Mouse (Mus musculus) cerebellum, postnatal 4 days (tissue): ENCODE results near the gene Oxct1.
A peak's percentile ranks its signal among the peaks of the same experiment; 100 is the strongest.

Source experiments
- DNase-seq, 2 experiments: peaks; one replicate each; pipeline ENCODE4 v3.0.0; 2022; ENCODE audit warnings: low spot score in 2 of 2, mixed read lengths in 1 of 2

Oxct1 gene

GRCm38 (mm10) chr15:4028960-4029359 lies 2.8 kb downstream of the Oxct1 start:
- DNase-seq = no peak

- no peak for DNase-seq
Measured at GRCm38 (mm10) chr15:4033168-4034004, 7.2 kb downstream of the Oxct1 start.

DNA sequence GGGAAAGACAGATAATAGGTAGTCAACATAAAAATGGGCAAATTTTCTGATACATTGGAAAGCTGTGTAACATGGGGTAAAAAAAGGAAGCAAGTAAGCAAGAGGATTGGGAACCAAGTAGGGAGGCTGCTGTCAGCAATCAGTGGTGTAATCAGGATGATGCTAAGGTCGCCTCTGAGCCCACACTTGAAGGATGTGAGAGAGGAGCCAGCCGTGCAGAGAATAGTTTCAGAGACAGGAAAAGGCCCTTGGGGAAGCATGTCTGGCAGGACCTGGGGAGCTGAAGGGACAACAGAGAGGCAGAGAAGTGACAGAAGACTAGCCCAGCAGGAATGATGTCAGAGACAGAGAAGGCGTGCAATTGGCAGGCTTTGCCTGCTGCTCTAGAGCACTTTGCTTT lies 16.2 kb downstream of the Oxct1 start:
- no peak for DNase-seq

DNA sequence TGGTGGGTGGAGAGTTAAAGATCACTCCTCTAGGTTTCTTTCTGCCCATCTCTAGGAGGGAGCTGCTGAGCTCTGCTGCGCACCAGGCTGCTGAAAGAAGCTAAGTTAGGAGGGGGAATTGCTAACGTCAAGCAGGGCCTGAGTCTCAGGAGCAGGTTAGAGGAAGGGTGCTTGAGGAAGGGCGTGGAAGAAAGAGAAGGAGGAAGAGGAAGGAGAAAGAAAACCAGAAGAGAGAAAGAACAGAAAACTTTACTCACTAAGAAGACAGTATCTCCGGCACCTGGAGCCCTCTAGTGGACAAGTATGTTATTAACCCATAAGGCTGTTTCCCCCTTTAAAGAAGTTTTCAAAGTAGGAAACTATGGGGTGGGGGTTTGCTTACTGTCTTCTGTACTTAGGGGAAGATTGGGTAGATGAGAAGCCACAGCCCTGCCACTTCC lies 16.9 kb downstream of the Oxct1 start:
- no peak for DNase-seq

- peak in 1 of 2 experiments; percentile 10 for DNase-seq
Measured at GRCm38 (mm10) chr15:4056627-4057026, 30.4 kb downstream of the Oxct1 start.

GRCm38 (mm10) chr15:4063574-4063973 lies 37.4 kb downstream of the Oxct1 start:
- no peak for DNase-seq

- no peak for DNase-seq
Measured at GRCm38 (mm10) chr15:4064013-4064412, 37.8 kb downstream of the Oxct1 start.

GRCm38 (mm10) chr15:4064694-4065093 lies 38.5 kb downstream of the Oxct1 start:
- no peak for DNase-seq

DNA sequence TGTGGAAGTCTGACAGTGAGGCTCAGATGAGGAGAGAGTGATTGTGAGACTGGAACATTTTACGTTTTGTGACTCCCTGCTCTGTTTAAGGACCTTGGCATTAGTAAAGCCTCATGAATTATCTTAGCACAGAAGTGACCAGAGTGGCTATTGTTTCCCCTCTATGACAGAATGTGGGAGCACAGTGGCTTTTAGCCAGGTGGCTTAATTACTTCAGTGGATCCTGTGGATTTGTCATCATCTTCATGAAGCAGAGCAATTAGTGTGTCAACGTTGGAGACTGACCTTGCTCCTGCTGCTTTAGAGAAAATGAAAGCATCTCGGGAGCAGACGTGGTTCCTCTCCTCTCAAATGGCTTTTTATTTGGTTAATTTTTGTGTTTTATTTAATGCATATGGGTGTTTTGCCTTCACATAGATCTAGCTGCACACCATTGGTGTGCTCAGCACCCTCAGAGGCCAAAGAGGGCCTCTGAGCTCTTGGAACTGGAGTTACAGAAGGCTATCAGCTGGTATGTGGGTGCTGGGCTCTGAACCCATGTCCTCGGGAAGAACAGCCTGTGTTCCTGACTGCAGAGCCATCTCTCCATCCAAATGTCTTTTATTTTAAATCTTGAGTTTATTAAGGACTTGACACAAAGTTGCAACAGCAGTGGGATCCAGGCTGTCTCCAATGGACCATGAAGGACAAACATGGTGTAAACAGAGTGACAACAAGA lies 41.2 kb downstream of the Oxct1 start:
- DNase-seq = no peak

GRCm38 (mm10) chr15:4077978-4078377 lies 51.8 kb downstream of the Oxct1 start:
- DNase-seq = no peak

- DNase-seq = no peak
Measured at GRCm38 (mm10) chr15:4078785-4079184, 52.6 kb downstream of the Oxct1 start.

DNA sequence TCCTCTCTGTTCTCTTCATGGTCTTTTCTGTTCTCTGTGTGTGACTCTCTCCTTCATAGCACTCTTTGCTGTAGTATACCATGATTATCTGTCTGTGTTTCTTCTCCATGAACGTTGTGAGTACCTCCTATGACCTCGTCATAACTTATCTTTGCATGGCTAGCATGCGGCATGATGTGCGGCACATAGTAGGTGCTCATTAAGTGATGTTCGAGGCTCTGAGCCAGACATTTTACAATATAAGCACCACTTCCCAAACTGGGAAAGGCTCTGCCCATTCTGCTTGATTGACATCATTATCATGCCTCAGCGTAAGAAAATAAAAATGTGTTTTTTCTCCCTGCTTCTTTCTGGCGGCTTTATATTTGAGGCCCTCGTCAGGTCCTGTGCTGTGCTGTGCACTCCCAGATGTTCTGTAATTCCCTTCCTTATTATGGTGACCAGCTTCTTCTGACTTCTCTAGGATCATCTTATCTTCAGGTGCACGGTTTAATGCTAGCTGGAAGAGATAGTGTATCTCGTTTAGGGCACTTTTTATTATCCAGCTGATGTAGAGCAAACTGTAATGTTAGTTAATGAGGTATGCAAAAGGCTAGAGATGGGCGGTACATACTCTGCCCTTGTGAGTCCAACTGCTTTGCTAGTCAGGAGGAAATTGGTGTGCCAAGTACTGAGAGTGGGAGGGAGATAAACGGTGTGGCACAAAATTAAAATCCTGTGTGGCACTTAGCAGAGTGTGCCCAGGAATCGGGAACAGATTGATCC lies 53.4 kb downstream of the Oxct1 start:
- DNase-seq = no peak

DNA sequence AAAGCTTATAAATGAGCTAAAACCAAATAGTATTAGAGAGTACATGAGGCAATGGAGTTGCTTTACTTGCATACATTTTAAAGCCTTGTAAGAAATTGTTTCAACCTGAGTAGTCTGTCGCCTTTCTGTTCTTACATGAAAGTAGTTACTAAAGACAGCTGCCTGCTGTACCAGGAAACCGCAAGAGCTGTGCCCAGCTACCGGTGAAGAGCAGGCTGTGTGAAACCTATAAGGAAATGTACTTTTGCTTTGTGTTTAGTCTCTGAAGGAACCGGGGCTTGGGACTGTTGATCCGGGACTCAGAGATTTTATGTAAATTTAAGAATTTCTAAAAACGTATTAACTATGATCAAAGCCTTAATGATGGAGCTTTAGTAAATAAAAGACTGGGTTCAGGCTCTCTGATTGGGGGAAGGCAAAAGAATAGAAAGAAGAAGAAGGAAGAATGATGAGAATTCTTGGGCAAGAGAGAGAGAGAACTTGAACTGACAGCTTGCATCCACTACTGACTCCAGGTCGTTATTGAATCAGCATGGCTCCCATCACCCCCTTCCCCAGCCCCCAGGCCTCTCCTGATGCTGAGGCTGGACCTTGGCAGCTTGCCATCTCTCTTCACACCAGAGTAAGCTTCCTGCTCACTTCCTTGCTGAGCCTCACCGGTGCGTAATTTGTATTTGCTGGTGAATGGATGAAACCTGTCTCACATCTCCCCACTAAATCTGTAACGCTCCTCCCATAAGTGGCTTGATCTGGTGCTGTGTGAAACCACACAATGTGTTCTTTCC lies 59.6 kb downstream of the Oxct1 start:
- peak in 1 of 2 experiments; percentile 27 for DNase-seq

DNA sequence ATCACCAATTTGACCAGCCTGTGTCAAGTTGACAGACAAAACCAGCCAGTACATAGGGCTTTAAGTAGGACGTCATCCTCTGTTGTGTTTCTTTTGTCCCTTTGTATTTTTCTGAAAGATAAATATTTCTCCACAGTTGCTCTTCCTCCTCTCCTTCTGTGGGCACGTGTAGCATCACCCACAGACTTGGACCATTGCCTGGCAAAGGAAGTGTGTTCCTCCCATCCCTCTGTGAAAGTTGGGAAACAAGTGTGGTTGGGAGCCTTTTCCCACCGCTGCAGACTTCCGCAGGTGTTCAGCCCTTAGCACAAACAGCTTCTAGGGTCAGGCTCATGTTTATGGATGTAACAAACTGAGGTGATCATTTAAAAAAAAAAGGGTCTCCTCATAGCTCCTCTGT lies 61.3 kb downstream of the Oxct1 start:
- DNase-seq = no peak

DNA sequence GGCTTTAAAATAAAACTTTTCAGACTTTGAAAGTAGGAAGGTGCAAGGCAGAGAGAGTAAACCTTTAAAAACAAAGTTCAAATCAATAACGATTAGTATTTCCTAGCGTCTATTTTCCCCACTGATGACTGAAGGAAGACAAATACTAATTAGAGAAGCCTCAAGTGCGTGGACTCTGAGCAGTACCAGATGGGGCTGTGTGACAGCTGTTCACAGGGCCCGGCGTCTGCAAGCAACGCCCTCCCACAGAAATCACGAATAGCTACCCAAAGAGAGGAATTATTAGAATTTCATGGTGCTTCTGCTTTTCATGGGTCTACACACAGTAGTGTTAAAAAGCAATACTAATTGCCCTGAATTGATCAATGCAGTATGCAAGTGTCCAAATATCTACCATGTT lies 61.7 kb downstream of the Oxct1 start:
- DNase-seq = no peak

DNA sequence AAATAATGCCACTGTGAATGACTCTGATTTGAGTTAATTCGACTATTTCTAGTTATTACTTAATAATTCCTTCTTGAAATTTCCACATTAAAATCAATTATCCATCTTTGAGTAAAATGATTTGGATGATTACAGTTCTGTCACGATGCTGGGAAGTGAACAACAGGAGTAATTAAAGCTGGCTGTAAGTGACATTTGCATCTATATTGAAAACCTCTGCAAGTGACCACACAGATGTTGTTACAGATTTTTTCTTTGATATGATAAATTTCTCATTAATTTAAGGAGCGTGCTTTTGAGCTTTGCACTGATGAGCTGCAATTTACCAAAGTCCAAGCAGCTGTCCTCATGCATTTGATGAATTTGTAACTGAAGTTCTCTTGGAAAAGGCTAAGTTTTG lies 64.4 kb downstream of the Oxct1 start:
- no peak for DNase-seq

GRCm38 (mm10) chr15:4092586-4092985 lies 66.4 kb downstream of the Oxct1 start:
- DNase-seq = no peak

DNA sequence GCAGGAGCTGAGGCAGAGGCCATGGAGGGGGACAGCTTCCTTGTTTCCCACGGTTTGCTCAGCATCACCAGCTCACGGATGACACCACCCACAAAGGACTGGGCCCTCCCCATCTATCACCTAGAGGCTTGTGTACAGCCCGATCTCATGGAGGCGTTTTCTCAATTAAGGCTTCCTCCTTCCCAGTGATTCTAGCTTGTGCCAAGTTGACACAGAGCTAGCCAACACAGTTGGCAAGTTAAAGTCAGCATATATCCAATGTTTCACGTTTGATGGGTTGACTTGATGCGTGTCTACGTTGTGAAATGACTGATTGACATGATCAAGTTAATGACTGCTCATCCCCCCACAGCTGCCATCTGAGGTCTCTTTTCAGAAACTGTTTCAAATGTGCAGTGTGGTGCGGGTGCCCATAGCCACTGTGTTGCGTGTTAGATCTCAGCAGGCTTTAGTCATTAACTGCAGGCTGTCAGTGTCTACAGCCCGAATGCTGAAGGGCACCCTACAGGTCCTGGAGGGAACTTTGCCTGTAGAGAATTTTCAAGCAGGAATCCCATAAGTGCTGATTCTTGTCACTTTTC lies 74.2 kb downstream of the Oxct1 start:
- DNase-seq = no peak

GRCm38 (mm10) chr15:4101025-4101424 lies 74.8 kb downstream of the Oxct1 start:
- DNase-seq = no peak

GRCm38 (mm10) chr15:4104319-4104718 lies 78.1 kb downstream of the Oxct1 start:
- no peak for DNase-seq

GRCm38 (mm10) chr15:4105498-4105897 lies 79.3 kb downstream of the Oxct1 start:
- no peak for DNase-seq
